Mouse (Mus musculus) forebrain, embryonic 16.5 days (tissue): ENCODE data around the gene Kat5. TPM values are rescaled to one million over a fixed set of nuclear protein-coding genes. Genes with fewer than 3 reads are reported as not detected.
A peak's percentile ranks its signal among the peaks of the same experiment; 100 is the strongest.

Experiments
- ATAC-seq: fragments of 200-750 bp; cut with Nextera tagmentation; 2 replicates; pipeline ENCODE4 v1.8.0; 2017; ENCODE audit warnings: mild to moderate bottlenecking, moderate library complexity
- H3K27ac ChIP-seq: fragments of 300-500 bp; sonication (generic); 2 replicates; pipeline ENCODE4 v1.5.1; 2014; ENCODE audit warnings: low read length, control low read depth
- H3K27me3 ChIP-seq: fragments of 300-500 bp; sonication (generic); replicated peaks from 2 replicates; pipeline ENCODE4 v1.6.1; 2014; ENCODE audit warnings: low read length; ENCODE audit not compliant: control insufficient read depth, insufficient read depth
- H3K36me3 ChIP-seq: fragments of 300-500 bp; sonication (generic); 2 replicates; pipeline ENCODE4 v1.6.1; 2014; ENCODE audit not compliant: control insufficient read depth, insufficient read depth
- H3K4me1 ChIP-seq: fragments of 300-500 bp; sonication (generic); replicated peaks from 2 replicates; pipeline ENCODE4 v1.6.1; 2014; ENCODE audit warnings: low read length; ENCODE audit not compliant: control insufficient read depth, insufficient read depth
- H3K4me2 ChIP-seq: fragments of 300-500 bp; sonication (generic); 2 replicates; pipeline ENCODE4 v1.6.1; 2014; ENCODE audit warnings: mild to moderate bottlenecking, low read length, control low read depth
- H3K4me3 ChIP-seq: fragments of 300-500 bp; sonication (generic); replicated peaks from 2 replicates; pipeline ENCODE4 v1.5.1; 2014; ENCODE audit warnings: mild to moderate bottlenecking, low read length, control low read depth
- H3K9ac ChIP-seq: fragments of 300-500 bp; sonication (generic); replicated peaks from 2 replicates; pipeline ENCODE4 v1.6.1; 2014; ENCODE audit warnings: low read depth, low read length, control low read depth
- H3K9me3 ChIP-seq: fragments of 300-500 bp; sonication (generic); 2 replicates; pipeline ENCODE4 v1.6.1; 2016; ENCODE audit warnings: low read length; ENCODE audit not compliant: control insufficient read depth
- WGBS: fragments of 180-500 bp; shearing (Covaris S2); extraction: QIAGEN DNeasy Blood & Tissue Kit; methylation state at CpG from one replicate; pipeline ENCODE4 v1.1.7; 2014; 5-methylcytosine and 5-hydroxymethylcytosine counted together
- polyA plus RNA-seq: library from polyadenylated mRNA; unstranded; fragments of >200 nt; fragmentation: Nextera tagmentation; extraction: Ambion mirVana; gene quantifications from 2 replicates; pipeline ENCODE4 v1.2.1, GENCODE M21; 2015

Gene Kat5
- polyA plus RNA-seq, 1 experiment from 2014 or later: 76.8 TPM

DNA sequence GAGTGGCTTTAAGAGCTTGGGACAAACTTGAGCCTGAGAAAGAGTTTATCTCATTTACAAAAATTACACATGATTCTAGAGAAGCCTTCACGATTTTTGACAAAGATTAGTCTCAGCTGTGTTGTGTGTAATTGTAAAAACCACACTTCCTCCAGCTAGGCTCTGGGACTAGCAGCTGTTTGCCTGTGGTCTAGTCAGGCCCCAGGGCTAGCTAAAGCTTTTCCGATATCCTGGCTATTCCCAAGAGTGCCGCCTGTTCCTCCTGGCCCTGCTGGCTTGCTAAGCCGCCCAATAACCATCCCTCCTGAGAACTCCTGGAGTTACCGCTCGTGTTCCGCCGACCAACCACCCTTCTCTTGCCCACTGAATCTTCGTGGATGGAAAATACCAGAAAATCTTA, 22.1 kb upstream of the Kat5 start:
- Histone ChIP-seq H3K9me3 (no peaks in the 10 kb centered on the region), H3K36me3 (no peaks in the 10 kb centered on the region), H3K4me1 (peaks cover 5% of the 10 kb centered on the region), H3K4me3 (no peak overlapping the region), H3K27me3 (no peaks in the 10 kb centered on the region), H3K9ac (no peak overlapping the region), H3K27ac (no peak overlapping the region), H3K4me2 (no peak overlapping the region)
- no peak for ATAC-seq
- WGBS: 78% methylated on average over 9 of the region's 9 CpGs

- no peaks in the 10 kb centered on the region for H3K27me3 ChIP-seq
Observed at GRCm38 (mm10) chr19:5629907-5630306, 19.9 kb upstream of the Kat5 start.

GRCm38 (mm10) chr19:5625311-5625710, 15.3 kb upstream of the Kat5 start:
- H3K9me3 ChIP-seq: no peaks in the 10 kb centered on the region
- no peaks in the 10 kb centered on the region for H3K4me1 ChIP-seq
- no peaks in the 10 kb centered on the region for H3K36me3 ChIP-seq
- H3K27me3 ChIP-seq: no peaks in the 10 kb centered on the region
- WGBS: 91% methylated on average over 8 of the region's 8 CpGs
- H3K9ac ChIP-seq: no peak overlapping the region
- no peak overlapping the region for H3K27ac ChIP-seq
- no peak overlapping the region for H3K4me3 ChIP-seq
- ATAC-seq: no peak
- no peak overlapping the region for H3K4me2 ChIP-seq

More at GRCm38 (mm10) chr19:5629907-5630306, 19.9 kb upstream of the Kat5 start:
- no peak for ATAC-seq
- no peaks in the 10 kb centered on the region for H3K9me3 ChIP-seq
- H3K4me3 ChIP-seq: no peak overlapping the region
- H3K27ac ChIP-seq: no peak overlapping the region
- no peaks in the 10 kb centered on the region for H3K4me1 ChIP-seq
- H3K4me2 ChIP-seq: no peak overlapping the region
- H3K36me3 ChIP-seq: no peaks in the 10 kb centered on the region
- no peak overlapping the region for H3K9ac ChIP-seq

DNA sequence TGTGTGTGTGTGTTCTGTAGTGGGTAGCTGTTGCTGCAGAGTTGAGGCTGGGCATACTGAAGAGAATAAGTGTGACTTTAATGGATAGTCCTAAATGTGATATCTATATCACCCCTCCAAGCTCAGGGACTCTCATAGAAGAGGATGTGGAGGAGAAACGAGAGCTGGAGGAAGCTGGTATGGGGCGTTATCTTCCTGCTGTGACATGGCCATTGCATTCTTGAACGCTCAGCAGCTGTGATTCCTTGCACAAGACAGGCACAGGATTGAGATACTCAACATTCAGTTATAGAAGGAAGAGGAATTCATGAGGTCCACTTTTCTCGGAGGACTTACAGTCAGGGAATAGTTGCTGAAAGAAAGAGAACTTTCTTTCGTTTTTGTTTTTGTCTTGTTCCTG, 11.8 kb upstream of the Kat5 start:
- 92% methylated on average over 5 of the region's 5 CpGs for WGBS
- H3K36me3 ChIP-seq: no peaks in the 10 kb centered on the region
- no peak overlapping the region for H3K4me2 ChIP-seq
- H3K4me1 ChIP-seq: no peaks in the 10 kb centered on the region
- H3K4me3 ChIP-seq: no peak overlapping the region
- H3K27ac ChIP-seq: no peak overlapping the region
- no peak overlapping the region for H3K9ac ChIP-seq
- H3K9me3 ChIP-seq: no peaks in the 10 kb centered on the region
- no peaks in the 10 kb centered on the region for H3K27me3 ChIP-seq
- no peak for ATAC-seq

GRCm38 (mm10) chr19:5620007-5620406, 10.0 kb upstream of the Kat5 start:
- Histone ChIP-seq H3K4me1 (no peaks in the 10 kb centered on the region), H3K36me3 (no peaks in the 10 kb centered on the region), H3K27me3 (no peaks in the 10 kb centered on the region), H3K4me2 (no peak overlapping the region), H3K4me3 (no peak overlapping the region), H3K27ac (no peak overlapping the region), H3K9me3 (no peaks in the 10 kb centered on the region), H3K9ac (no peak overlapping the region)
- 87% methylated on average over 4 of the region's 4 CpGs for WGBS
- ATAC-seq: no peak

DNA sequence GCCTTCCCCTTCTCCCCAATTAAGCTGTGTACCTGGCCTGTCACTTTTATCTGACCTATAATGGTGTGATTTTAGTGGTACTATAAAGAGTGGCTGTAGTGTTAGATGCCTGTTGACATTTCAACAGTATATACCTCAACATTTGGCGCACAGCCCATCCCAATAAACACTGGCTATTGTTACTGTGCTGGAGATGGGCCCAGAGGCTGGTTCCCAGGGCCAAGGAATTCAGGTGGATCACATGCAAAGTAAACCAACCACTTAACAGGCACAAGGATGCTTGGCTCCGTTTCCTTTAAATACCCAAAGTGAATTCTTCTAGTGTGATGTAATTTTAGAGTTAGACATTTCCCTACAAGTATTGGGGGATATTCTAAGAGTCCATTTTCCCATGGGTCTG, 4.9 kb upstream of the Kat5 start:
- Histone ChIP-seq H3K27ac (no peak overlapping the region), H3K27me3 (no peaks in the 10 kb centered on the region; the same call in 1 of the 2 replicates), H3K9me3 (no peaks in the 10 kb centered on the region), H3K4me1 (peaks cover 7% of the 10 kb centered on the region), H3K4me3 (no peak overlapping the region), H3K9ac (no peak overlapping the region), H3K36me3 (no peaks in the 10 kb centered on the region), H3K4me2 (no peak overlapping the region)
- 46% methylated on average over 2 of the region's 2 CpGs for WGBS
- ATAC-seq: no peak

DNA sequence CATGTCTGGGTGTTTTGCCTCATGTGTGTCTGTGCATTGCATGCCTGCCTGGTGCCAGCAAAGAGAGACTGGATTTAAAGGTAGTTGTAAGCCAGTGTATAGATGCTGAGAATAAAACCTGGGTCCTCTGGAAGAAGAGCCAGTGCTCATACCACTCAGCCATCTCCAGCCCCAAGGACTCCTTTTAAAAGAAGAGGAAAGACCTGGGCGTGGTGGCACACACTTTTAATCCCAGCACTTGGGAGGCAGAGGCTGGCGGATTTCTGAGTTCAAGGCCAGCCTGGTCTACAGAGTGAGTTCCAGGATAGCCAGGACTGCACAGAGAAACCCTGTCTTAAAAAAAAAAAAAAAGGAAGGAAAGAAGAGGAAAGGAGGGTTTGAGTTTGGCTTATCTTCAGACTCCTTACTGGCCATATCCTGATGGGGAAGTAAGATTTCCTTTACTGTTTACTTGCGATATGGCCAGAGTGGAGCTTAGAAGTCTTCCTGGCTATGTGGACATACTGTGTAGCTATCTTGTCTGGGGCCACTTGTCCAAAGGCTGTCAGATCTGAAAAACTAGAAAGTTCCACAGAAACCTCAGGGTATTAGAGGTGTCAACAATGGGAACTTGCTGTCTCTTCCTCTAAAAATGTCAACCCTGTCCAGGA, 2.9 kb upstream of the Kat5 start:
- Histone ChIP-seq H3K27ac (no peak overlapping the region), H3K4me2 (no peak overlapping the region), H3K4me1 (peaks cover 20% of the 10 kb centered on the region), H3K36me3 (peaks cover 4% of the 10 kb centered on the region; the same call in 1 of the 2 replicates), H3K9me3 (no peaks in the 10 kb centered on the region), H3K9ac (no peak overlapping the region), H3K27me3 (no peaks in the 10 kb centered on the region; the same call in 1 of the 2 replicates), H3K4me3 (no peak overlapping the region)
- ATAC-seq: no peak
- WGBS: 72% methylated on average over 3 of the region's 3 CpGs

GRCm38 (mm10) chr19:5611973-5612372, 1.9 kb upstream of the Kat5 start:
- Histone ChIP-seq H3K4me1 (peaks cover 20% of the 10 kb centered on the region), H3K4me3 (no peak overlapping the region), H3K9me3 (no peaks in the 10 kb centered on the region), H3K36me3 (peaks cover 9% of the 10 kb centered on the region), H3K9ac (no peak overlapping the region), H3K27me3 (no peaks in the 10 kb centered on the region; the same call in 1 of the 2 replicates), H3K27ac (no peak overlapping the region), H3K4me2 (no peak overlapping the region)
- WGBS: 74% methylated on average over 1 of the region's 1 CpGs
- no peak for ATAC-seq

GRCm38 (mm10) chr19:5609171-5609546, 878 bp downstream of the Kat5 start:
- Histone ChIP-seq H3K27ac (peak overlapping the region; percentile 98), H3K9ac (peak overlapping the region; percentile 94), H3K4me3 (peak overlapping the region; percentile 78), H3K4me2 (peak overlapping the region; percentile 69), H3K36me3 (peaks cover 32% of the 10 kb centered on the region), H3K27me3 (no peaks in the 10 kb centered on the region; the same call in 1 of the 2 replicates), H3K4me1 (peaks cover 20% of the 10 kb centered on the region), H3K9me3 (no peaks in the 10 kb centered on the region)
- 59% methylated on average over 10 of the region's 10 CpGs for WGBS
- ATAC-seq: no peak

- Histone ChIP-seq H3K4me1 (peaks cover 23% of the 10 kb centered on the region), H3K36me3 (peaks cover 35% of the 10 kb centered on the region), H3K4me2 (peak overlapping the region; percentile 69), H3K9ac (no peak overlapping the region), H3K27ac (no peak overlapping the region), H3K4me3 (peak overlapping the region; percentile 78), H3K9me3 (no peaks in the 10 kb centered on the region), H3K27me3 (no peaks in the 10 kb centered on the region)
- ATAC-seq: no peak
- 95% methylated on average over 13 of the region's 13 CpGs for WGBS
Observed at GRCm38 (mm10) chr19:5608707-5609106, 1.3 kb downstream of the Kat5 start.
